Mouse (Mus musculus): ENCODE data around the gene Cacng5. TPM values are rescaled to one million over a fixed set of nuclear protein-coding genes. Genes with fewer than 3 reads are reported as not detected.

The Cacng5 gene
- polyA plus RNA-seq, 1 experiment from 2014 or later: 0.28 TPM

DNA sequence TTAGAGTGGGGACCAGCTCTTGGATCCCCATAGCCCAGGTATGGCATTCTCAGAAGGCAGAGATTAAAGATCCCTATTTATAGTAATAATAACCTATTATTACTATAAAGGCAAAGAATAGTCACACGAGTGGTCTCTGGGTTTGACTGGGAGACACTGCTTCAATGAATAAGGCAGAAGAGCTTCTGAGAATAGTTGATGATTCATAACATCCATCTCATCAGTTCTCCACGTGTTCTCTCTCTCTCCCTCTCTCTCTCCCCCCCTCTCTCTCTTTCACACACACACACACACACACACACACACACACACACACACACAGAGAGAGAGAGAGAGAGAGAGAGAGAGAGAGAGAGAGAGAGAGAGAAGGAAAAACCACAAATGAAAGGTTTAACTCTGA lies 16.2 kb downstream of the Cacng5 start:
- Histone ChIP-seq H3K4me1 (ENCODE audit: control insufficient read depth, insufficient read depth, low read length) (no peaks in the 10 kb centered on the region), H3K36me3 (ENCODE audit: control insufficient read depth, insufficient read depth, low read length) (no peaks in the 10 kb centered on the region), H3K27me3 (replicated peaks; ENCODE audit: control insufficient read depth, insufficient read depth, low read length) (no peaks in the 10 kb centered on the region), H3K4me3 (ENCODE audit: low read length) (no peak overlapping the region), H3K9me3 (ENCODE audit: control insufficient read depth, low read length) (no peaks in the 10 kb centered on the region), H3K27ac (ENCODE audit: low read length) (no peak overlapping the region), H3K4me2 (ENCODE audit: low read depth, low read length) (no peak overlapping the region), H3K9ac (ENCODE audit: low read depth, low read length) (no peak overlapping the region)
- no peak for ATAC-seq
- 46% methylated on average over 2 of the region's 2 CpGs for WGBS

DNA sequence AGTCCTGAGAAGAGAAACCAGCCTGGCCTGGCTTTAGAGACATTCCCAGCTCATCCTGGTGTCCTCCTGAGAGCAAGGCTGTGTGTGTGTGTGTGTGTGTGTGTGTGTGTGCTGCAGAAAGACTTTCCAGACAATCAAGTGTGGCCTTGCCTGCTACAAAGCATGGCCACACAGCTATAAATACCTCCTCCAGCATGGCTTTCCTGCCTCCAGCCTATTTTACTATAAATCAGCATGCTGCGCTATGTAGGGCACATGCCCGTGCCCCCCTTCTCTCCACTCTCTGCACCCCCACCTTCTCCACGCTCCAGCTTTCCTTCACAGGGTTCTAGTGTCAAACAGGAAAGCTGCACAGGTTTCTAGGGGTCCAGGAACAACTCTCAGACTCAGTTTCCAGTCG lies 19.2 kb downstream of the Cacng5 start:
- no peaks in the 10 kb centered on the region for H3K36me3 ChIP-seq (ENCODE audit: control insufficient read depth, insufficient read depth, low read length)

DNA sequence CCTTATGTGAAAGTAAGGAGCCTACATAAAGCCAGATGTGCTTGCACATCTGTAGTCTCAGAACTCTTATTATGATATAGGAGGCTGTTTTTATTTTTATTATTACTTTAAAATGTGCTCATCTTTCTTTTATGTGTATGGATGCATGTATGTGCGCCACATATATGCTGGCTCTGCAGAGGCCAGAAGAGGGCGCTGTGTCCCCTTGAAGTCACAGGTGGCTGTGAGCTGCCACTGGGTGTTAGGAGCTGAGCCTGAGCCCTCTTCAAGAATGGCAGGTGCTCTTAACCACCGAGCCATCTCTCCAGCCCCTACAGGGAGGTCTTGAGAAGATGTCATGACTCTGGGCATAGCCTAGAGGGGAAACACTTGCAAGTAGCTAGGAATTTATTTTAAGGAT lies 23.5 kb downstream of the Cacng5 start:
- Histone ChIP-seq H3K4me1 (ENCODE audit: control insufficient read depth, insufficient read depth, low read length) (no peaks in the 10 kb centered on the region), H3K4me2 (ENCODE audit: low read depth, low read length) (no peak overlapping the region), H3K27ac (ENCODE audit: low read length) (no peak overlapping the region), H3K9ac (ENCODE audit: low read depth, low read length) (no peak overlapping the region), H3K4me3 (ENCODE audit: low read length) (no peak overlapping the region), H3K9me3 (ENCODE audit: control insufficient read depth, low read length) (no peaks in the 10 kb centered on the region), H3K27me3 (replicated peaks; ENCODE audit: control insufficient read depth, insufficient read depth, low read length) (no peaks in the 10 kb centered on the region), H3K36me3 (ENCODE audit: control insufficient read depth, insufficient read depth, low read length) (no peaks in the 10 kb centered on the region)
- no peak for ATAC-seq
- 84% methylated on average over 3 of the region's 3 CpGs for whole genome bisulfite sequencing

More for the DNA sequence above, 19.2 kb downstream of the Cacng5 start:
- Histone ChIP-seq H3K4me3 (ENCODE audit: low read length) (no peak overlapping the region), H3K27me3 (replicated peaks; ENCODE audit: control insufficient read depth, insufficient read depth, low read length) (no peaks in the 10 kb centered on the region), H3K9me3 (ENCODE audit: control insufficient read depth, low read length) (no peaks in the 10 kb centered on the region), H3K27ac (ENCODE audit: low read length) (no peak overlapping the region), H3K4me1 (ENCODE audit: control insufficient read depth, insufficient read depth, low read length) (no peaks in the 10 kb centered on the region), H3K4me2 (ENCODE audit: low read depth, low read length) (no peak overlapping the region), H3K9ac (ENCODE audit: low read depth, low read length) (no peak overlapping the region)
- WGBS: 64% methylated on average over 4 of the region's 4 CpGs
- ATAC-seq: no peak

DNA sequence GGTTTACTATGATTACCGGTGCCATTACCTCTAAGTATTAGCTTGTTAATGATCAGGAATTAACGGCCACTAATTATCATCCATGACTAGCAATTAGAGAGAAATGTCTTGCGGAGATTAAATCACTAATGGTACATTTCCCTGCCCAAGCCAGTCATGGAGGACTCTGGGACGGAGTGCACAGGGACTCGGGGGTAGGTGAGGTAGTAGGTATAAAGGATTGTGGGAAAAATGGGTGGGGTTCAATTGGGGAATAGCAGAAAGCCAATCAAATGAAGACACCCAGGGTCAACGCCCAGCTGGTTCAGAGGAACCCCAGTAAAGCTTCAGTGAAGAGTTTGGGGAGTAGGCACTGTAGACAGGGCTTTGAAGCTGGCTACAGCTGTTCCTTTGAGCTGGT lies 27.5 kb downstream of the Cacng5 start:
- Histone ChIP-seq H3K4me3 (ENCODE audit: low read length) (no peak overlapping the region), H3K9ac (ENCODE audit: low read depth, low read length) (no peak overlapping the region), H3K9me3 (ENCODE audit: control insufficient read depth, low read length) (no peaks in the 10 kb centered on the region), H3K36me3 (ENCODE audit: control insufficient read depth, insufficient read depth, low read length) (no peaks in the 10 kb centered on the region), H3K4me1 (ENCODE audit: control insufficient read depth, insufficient read depth, low read length) (no peaks in the 10 kb centered on the region), H3K27ac (ENCODE audit: low read length) (no peak overlapping the region), H3K27me3 (replicated peaks; ENCODE audit: control insufficient read depth, insufficient read depth, low read length) (no peaks in the 10 kb centered on the region), H3K4me2 (ENCODE audit: low read depth, low read length) (no peak overlapping the region)
- WGBS: 84% methylated on average over 6 of the region's 6 CpGs
- no peak for ATAC-seq

DNA sequence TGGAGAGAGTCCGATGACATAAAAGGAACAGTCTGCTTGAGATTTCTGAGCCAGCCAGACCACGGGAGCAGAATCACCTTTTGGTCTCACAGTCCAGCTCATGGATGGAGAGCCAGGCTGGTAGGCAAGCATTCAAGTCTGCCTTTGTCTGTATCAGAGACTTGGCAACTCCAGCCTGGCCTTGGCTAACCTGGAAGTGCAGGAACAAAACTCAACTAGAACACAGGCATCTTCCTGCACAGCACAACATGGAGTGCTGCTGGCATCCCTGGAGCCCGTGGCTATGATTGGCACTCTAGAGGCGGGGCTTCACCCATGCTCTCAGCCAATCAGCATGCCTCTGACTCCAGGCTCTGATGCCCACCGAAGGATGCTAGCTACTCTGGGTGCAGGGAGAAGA lies 38.0 kb downstream of the Cacng5 start:
- H3K9ac ChIP-seq (ENCODE audit: low read depth, low read length): no peak overlapping the region
- 79% methylated on average over 5 of the region's 5 CpGs for WGBS
- no peaks in the 10 kb centered on the region for H3K9me3 ChIP-seq (ENCODE audit: control insufficient read depth, low read length)
- no peaks in the 10 kb centered on the region for H3K36me3 ChIP-seq (ENCODE audit: control insufficient read depth, insufficient read depth, low read length)
- H3K4me2 ChIP-seq (ENCODE audit: low read depth, low read length): no peak overlapping the region
- no peaks in the 10 kb centered on the region for H3K4me1 ChIP-seq (ENCODE audit: control insufficient read depth, insufficient read depth, low read length)
- ATAC-seq: no peak
- H3K4me3 ChIP-seq (ENCODE audit: low read length): no peak overlapping the region
- H3K27me3 ChIP-seq (replicated peaks; ENCODE audit: control insufficient read depth, insufficient read depth, low read length): no peaks in the 10 kb centered on the region
- no peak overlapping the region for H3K27ac ChIP-seq (ENCODE audit: low read length)

DNA sequence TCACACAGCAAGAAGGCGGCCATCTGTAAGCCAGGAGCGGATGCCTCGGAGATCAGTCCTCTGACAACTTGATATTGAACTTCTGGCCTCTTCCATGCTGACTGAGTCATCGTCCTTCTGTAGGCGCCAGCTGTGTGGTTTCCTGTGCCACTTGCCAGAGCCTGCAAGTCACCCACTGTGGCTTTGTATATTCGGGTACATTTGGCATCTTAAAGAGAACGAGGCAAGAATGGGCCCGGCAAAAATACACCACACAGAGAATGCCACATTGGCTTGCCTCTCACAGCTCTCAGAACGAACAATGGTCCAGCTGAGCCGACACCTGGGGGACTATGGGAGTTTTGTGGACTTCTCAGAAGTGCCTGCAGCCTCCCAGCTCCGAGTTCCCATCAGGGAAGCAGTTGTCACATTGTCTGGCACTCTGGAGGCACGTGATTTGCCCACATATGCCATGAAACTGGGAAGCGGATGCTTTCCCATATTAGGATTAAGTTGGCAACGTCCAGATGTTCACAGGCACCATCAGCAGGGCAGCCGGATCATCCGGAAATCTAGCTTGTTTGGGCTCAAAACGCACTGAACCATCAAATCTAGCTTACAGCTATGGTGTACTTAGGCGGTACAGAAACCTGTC lies 38.9 kb downstream of the Cacng5 start:
- Histone ChIP-seq H3K27me3 (replicated peaks; ENCODE audit: control insufficient read depth, insufficient read depth, low read length) (no peaks in the 10 kb centered on the region), H3K4me2 (ENCODE audit: low read depth, low read length) (no peak overlapping the region), H3K4me1 (ENCODE audit: control insufficient read depth, insufficient read depth, low read length) (no peaks in the 10 kb centered on the region), H3K4me3 (ENCODE audit: low read length) (no peak overlapping the region), H3K27ac (ENCODE audit: low read length) (no peak overlapping the region), H3K9ac (ENCODE audit: low read depth, low read length) (no peak overlapping the region), H3K36me3 (ENCODE audit: control insufficient read depth, insufficient read depth, low read length) (no peaks in the 10 kb centered on the region), H3K9me3 (ENCODE audit: control insufficient read depth, low read length) (no peaks in the 10 kb centered on the region)
- ATAC-seq: no peak
- WGBS: 80% methylated on average over 18 of the region's 18 CpGs

DNA sequence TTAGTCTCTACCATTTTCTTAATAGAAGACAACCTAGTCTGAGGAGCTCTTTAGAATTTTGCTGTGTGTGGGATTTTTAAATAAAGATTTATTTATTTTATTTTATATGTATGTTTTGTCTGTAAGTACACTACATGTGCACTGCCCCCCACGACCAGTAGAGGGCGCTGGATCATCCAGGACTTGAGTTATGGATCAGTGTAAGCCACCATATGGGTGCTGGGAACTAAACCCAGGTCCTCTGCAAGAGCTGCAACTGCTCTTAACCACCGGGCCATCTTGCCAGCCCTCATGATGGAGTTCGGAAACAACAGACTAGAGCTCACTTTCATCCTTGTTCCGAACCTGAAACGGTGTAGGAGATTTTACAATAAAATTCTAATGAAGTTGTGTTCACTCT lies 42.1 kb downstream of the Cacng5 start:
- H3K9me3 ChIP-seq (ENCODE audit: control insufficient read depth, low read length): no peaks in the 10 kb centered on the region
- H3K27me3 ChIP-seq (replicated peaks; ENCODE audit: control insufficient read depth, insufficient read depth, low read length): no peaks in the 10 kb centered on the region
- no peaks in the 10 kb centered on the region for H3K4me1 ChIP-seq (ENCODE audit: control insufficient read depth, insufficient read depth, low read length)
- WGBS: 65% methylated on average over 6 of the region's 6 CpGs
- H3K36me3 ChIP-seq (ENCODE audit: control insufficient read depth, insufficient read depth, low read length): no peaks in the 10 kb centered on the region
- no peak overlapping the region for H3K9ac ChIP-seq (ENCODE audit: low read depth, low read length)
- no peak overlapping the region for H3K27ac ChIP-seq (ENCODE audit: low read length)
- no peak overlapping the region for H3K4me3 ChIP-seq (ENCODE audit: low read length)
- ATAC-seq: no peak
- no peak overlapping the region for H3K4me2 ChIP-seq (ENCODE audit: low read depth, low read length)

DNA sequence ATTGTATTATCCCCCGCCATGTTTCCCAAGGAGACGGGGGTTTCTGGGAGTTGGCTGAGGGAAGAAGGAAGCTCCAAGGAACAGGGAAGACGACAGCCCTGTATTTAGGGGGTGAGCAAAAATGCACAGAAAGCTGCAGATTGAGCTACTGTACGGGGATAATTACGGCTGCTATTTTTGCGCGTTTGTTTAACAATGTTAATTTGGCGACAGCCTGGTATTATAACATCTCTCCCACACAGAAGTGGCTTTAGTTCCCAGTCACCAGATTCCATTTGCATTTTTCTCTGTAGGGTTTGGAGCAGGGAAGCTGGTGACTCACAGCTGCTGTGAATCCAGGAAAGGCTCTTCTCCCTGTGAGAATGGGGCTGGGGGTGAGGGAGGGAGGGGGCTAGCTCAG lies 47.3 kb downstream of the Cacng5 start:
- WGBS: 80% methylated on average over 8 of the region's 8 CpGs
- H3K9me3 ChIP-seq (ENCODE audit: control insufficient read depth, low read length): no peaks in the 10 kb centered on the region
- H3K27me3 ChIP-seq (replicated peaks; ENCODE audit: control insufficient read depth, insufficient read depth, low read length): no peaks in the 10 kb centered on the region

DNA sequence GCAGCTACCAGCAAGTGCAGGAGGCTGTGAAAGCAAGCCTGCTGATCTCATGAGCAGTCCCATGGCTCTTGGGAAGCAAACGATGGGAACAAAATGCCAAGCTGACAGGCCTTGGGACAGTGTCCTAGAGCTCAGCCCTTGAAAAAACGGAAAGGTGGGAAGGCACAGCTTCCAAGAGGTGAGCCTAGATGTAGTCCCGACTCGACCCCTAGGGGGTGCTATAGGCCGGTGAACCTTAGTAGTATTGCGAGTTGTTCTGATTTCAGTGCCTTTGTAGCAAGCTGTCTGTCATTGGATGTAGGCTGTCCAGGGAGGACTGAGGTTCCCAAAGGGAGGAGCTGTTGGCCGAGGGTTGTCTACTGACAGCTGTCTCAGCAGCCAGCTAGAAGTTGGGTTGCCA lies 49.7 kb downstream of the Cacng5 start:
- ATAC-seq: no peak
- no peaks in the 10 kb centered on the region for H3K4me1 ChIP-seq (ENCODE audit: control insufficient read depth, insufficient read depth, low read length)
- no peak overlapping the region for H3K27ac ChIP-seq (ENCODE audit: low read length)
- no peaks in the 10 kb centered on the region for H3K27me3 ChIP-seq (replicated peaks; ENCODE audit: control insufficient read depth, insufficient read depth, low read length)
- no peak overlapping the region for H3K4me2 ChIP-seq (ENCODE audit: low read depth, low read length)
- H3K36me3 ChIP-seq (ENCODE audit: control insufficient read depth, insufficient read depth, low read length): no peaks in the 10 kb centered on the region
- H3K9me3 ChIP-seq (ENCODE audit: control insufficient read depth, low read length): no peaks in the 10 kb centered on the region
- 11% methylated on average over 7 of the region's 7 CpGs for WGBS
- H3K9ac ChIP-seq (ENCODE audit: low read depth, low read length): no peak overlapping the region
- no peak overlapping the region for H3K4me3 ChIP-seq (ENCODE audit: low read length)

More for the DNA sequence above, 47.3 kb downstream of the Cacng5 start:
- no peaks in the 10 kb centered on the region for H3K36me3 ChIP-seq (ENCODE audit: control insufficient read depth, insufficient read depth, low read length)
- no peak for ATAC-seq
- H3K9ac ChIP-seq (ENCODE audit: low read depth, low read length): no peak overlapping the region
- no peaks in the 10 kb centered on the region for H3K4me1 ChIP-seq (ENCODE audit: control insufficient read depth, insufficient read depth, low read length)
- no peak overlapping the region for H3K4me2 ChIP-seq (ENCODE audit: low read depth, low read length)
- no peak overlapping the region for H3K27ac ChIP-seq (ENCODE audit: low read length)
- H3K4me3 ChIP-seq (ENCODE audit: low read length): no peak overlapping the region

DNA sequence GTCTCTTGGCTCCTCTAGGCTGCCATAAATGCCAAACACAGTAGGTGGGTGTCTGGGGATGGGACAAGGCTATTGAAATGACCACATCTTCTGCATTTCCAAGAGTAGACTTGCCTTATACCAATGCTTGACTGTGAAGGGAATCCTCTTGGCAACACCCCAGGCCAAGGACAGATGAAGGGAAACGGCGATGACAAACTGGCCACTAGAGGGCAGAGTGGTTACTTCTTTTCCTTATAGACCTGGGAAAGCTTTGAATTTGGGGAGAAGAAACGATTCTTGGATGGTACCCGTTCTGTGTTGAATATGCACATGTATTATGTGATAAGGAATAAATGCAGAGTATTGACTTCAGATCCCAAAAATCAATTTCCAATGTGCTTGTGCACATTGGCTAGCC lies 50.8 kb downstream of the Cacng5 start:
- no peak for ATAC-seq
- Histone ChIP-seq H3K36me3 (ENCODE audit: control insufficient read depth, insufficient read depth, low read length) (no peaks in the 10 kb centered on the region), H3K4me2 (ENCODE audit: low read depth, low read length) (no peak overlapping the region), H3K4me3 (ENCODE audit: low read length) (no peak overlapping the region), H3K4me1 (ENCODE audit: control insufficient read depth, insufficient read depth, low read length) (no peaks in the 10 kb centered on the region), H3K9me3 (ENCODE audit: control insufficient read depth, low read length) (no peaks in the 10 kb centered on the region), H3K27me3 (replicated peaks; ENCODE audit: control insufficient read depth, insufficient read depth, low read length) (no peaks in the 10 kb centered on the region), H3K9ac (ENCODE audit: low read depth, low read length) (no peak overlapping the region), H3K27ac (ENCODE audit: low read length) (no peak overlapping the region)
- WGBS: 2% methylated on average over 4 of the region's 4 CpGs

Data from intestine, embryonic 16.5 days (tissue).